Mouse (Mus musculus): ENCODE data around the gene Cxcl17. TPM values are rescaled to one million over a fixed set of nuclear protein-coding genes. Genes with fewer than 3 reads are reported as not detected.

The Cxcl17 gene
- polyA plus RNA-seq, 1 experiment from 2014 or later = 1.1 TPM

DNA sequence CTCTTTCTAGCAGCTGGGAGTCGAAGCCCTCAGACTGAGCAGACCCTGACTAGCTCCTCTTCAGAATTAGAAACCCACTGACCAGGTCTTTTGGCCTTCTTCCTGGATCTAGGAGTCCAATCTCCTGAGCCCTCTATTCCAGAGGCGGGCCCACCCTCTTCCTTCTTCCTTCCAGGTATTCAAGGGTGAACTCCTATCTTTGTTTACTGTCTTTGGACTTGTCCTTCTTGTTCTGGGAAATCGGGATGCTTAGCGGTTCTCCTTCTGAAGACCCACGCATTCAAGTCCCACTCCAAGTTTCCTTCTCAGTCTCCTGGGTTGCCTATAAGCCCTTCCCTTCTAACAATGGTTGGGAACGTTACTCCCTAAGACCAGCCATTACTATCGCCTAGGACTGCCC lies 23.8 kb downstream of the Cxcl17 start:
- no peak overlapping the region for H3K9ac ChIP-seq (ENCODE audit: low read depth, low read length)
- 82% methylated on average over 7 of the region's 7 CpGs for WGBS
- H3K27ac ChIP-seq (ENCODE audit: low read depth, low read length) = no peak overlapping the region
- peaks cover 12% of the 10 kb centered on the region for H3K36me3 ChIP-seq (ENCODE audit: control insufficient read depth, insufficient read depth, low read length)
- no peaks in the 10 kb centered on the region for H3K27me3 ChIP-seq (replicated peaks; ENCODE audit: control insufficient read depth, insufficient read depth, low read length)
- no peak for ATAC-seq
- no peak overlapping the region for H3K4me2 ChIP-seq (ENCODE audit: low read length)
- H3K4me3 ChIP-seq (ENCODE audit: low read length) = no peak overlapping the region
- peaks cover 26% of the 10 kb centered on the region for H3K4me1 ChIP-seq (ENCODE audit: control insufficient read depth, insufficient read depth, low read depth, low read length)
- no peaks in the 10 kb centered on the region for H3K9me3 ChIP-seq (ENCODE audit: control insufficient read depth, low read length)

DNA sequence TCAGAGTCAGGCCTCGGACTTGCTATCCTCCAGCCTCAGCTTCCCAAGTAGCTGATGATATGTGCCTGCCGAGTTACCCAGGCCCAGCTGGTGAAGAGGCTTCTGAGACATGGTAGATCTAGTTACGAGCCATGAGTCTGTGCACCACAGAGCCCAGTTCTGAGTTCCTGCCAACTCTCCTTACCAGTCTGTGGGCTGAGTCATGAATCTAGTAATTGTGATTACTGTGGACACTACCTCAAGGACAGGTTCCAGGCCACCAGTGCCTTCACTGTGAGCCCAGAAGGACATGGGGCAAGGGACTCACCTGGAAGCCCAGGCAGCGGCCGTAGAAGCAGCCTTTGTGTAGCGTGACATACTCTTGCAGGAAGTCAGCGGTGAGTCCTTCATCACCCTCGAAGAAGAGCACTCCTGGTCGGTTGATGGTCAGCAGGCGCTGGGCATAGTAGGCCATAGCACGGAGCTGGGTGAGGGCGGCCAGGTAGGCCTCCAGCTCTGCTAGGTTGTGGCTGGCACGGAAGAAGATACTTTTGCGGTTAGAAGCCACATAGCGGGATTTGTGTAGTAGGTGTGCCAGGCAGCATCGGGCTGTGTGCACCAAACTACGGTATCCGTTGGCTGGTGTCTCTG lies 24.8 kb downstream of the Cxcl17 start:
- Histone ChIP-seq H3K4me1 (ENCODE audit: control insufficient read depth, insufficient read depth, low read depth, low read length) (peaks cover 17% of the 10 kb centered on the region), H3K27ac (ENCODE audit: low read depth, low read length) (no peak overlapping the region), H3K27me3 (replicated peaks; ENCODE audit: control insufficient read depth, insufficient read depth, low read length) (no peaks in the 10 kb centered on the region), H3K9me3 (ENCODE audit: control insufficient read depth, low read length) (no peaks in the 10 kb centered on the region), H3K4me3 (ENCODE audit: low read length) (no peak overlapping the region), H3K36me3 (ENCODE audit: control insufficient read depth, insufficient read depth, low read length) (peaks cover 18% of the 10 kb centered on the region), H3K9ac (ENCODE audit: low read depth, low read length) (no peak overlapping the region), H3K4me2 (ENCODE audit: low read length) (no peak overlapping the region)
- WGBS = 97% methylated on average over 18 of the region's 18 CpGs
- no peak for ATAC-seq

DNA sequence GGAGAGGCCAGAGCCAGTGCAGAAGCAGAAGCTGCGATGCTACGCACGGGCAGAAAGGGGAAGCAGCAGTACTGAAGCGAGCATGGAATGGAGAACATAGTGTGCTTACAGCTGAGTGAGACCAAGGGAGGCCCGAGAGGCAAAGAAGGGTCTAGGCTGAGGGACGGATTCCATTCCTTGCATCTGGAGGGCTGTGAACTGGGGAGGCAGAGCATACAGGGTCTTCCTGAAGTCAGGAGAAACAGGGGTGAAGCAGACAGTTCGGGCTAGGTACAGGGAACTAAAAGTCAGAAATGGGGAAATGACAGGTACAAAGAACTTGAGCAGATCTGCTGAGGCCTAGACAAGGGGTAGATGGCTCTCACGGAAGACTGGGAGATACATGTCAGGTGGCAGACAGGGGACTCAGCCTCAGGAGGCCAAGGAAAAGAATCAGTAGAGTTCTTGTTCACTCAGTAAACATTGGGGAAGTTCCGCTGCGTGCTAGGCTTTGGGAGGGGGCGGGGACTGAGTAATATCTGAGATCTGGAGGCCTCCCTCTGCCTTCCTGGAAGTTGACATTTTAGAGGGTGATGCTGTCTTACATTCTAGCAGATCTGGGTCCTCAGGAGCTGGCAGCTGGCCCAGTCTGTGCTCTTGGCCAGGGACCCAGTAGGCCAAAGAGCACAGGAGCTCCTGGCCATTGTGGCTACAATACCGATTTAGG lies 26.7 kb downstream of the Cxcl17 start:
- no peak for ATAC-seq
- H3K9ac ChIP-seq (ENCODE audit: low read depth, low read length) = no peak overlapping the region
- 79% methylated on average over 12 of the region's 12 CpGs for WGBS
- H3K4me1 ChIP-seq (ENCODE audit: control insufficient read depth, insufficient read depth, low read depth, low read length) = peaks cover 13% of the 10 kb centered on the region
- H3K27ac ChIP-seq (ENCODE audit: low read depth, low read length) = peak overlapping the region; percentile 2; the same call in 1 of the 2 replicates
- H3K4me2 ChIP-seq (ENCODE audit: low read length) = no peak overlapping the region
- H3K36me3 ChIP-seq (ENCODE audit: control insufficient read depth, insufficient read depth, low read length) = peaks cover 19% of the 10 kb centered on the region
- H3K27me3 ChIP-seq (replicated peaks; ENCODE audit: control insufficient read depth, insufficient read depth, low read length) = no peaks in the 10 kb centered on the region
- no peaks in the 10 kb centered on the region for H3K9me3 ChIP-seq (ENCODE audit: control insufficient read depth, low read length)
- H3K4me3 ChIP-seq (ENCODE audit: low read length) = no peak overlapping the region

DNA sequence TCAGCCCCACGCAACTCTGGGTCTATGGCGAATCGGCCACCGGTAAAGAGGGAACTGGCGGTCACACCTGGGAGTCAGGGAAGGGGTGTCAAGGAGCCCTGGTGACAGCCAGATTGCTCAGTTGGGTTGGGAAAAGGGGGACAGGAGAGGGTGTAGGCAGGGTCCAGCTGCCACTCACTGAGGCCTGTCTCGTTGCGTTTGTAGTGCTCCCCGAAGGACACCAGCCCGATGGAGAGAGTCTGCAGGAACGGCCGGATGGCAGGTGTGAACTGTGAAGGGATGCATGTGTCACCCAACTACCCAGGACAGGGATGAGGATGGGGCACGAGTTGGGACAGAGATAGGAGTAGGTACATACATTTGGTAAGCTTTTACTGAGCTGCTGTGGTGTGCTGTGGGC lies 27.4 kb downstream of the Cxcl17 start:
- Histone ChIP-seq H3K27me3 (replicated peaks; ENCODE audit: control insufficient read depth, insufficient read depth, low read length) (no peaks in the 10 kb centered on the region), H3K4me2 (ENCODE audit: low read length) (no peak overlapping the region), H3K9me3 (ENCODE audit: control insufficient read depth, low read length) (no peaks in the 10 kb centered on the region), H3K9ac (ENCODE audit: low read depth, low read length) (no peak overlapping the region), H3K27ac (ENCODE audit: low read depth, low read length) (no peak overlapping the region), H3K4me3 (ENCODE audit: low read length) (no peak overlapping the region), H3K36me3 (ENCODE audit: control insufficient read depth, insufficient read depth, low read length) (peaks cover 19% of the 10 kb centered on the region), H3K4me1 (ENCODE audit: control insufficient read depth, insufficient read depth, low read depth, low read length) (peaks cover 11% of the 10 kb centered on the region)
- ATAC-seq = no peak
- 91% methylated on average over 12 of the region's 12 CpGs for WGBS

DNA sequence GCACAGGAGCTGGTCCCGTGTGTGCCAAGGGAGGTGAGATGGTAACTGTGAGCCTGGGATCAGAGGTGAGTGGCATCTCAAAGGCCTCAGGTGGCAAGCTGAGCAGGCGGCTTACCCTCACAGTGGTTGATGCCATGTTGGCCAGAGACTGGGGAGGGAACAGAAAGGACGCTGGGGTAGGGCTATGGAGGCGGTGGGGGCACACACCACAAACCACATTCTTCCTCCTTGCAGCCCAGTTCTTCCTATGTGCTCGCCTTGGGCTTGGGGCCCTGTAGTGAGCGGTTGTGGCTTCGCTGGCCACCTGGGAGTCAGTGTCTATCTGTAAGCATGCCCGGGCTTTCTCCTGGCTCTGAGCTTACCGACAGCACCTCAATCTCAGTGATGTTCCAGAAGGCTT lies 27.9 kb downstream of the Cxcl17 start:
- no peak overlapping the region for H3K4me3 ChIP-seq (ENCODE audit: low read length)
- WGBS = 90% methylated on average over 9 of the region's 9 CpGs
- no peaks in the 10 kb centered on the region for H3K9me3 ChIP-seq (ENCODE audit: control insufficient read depth, low read length)
- H3K27me3 ChIP-seq (replicated peaks; ENCODE audit: control insufficient read depth, insufficient read depth, low read length) = no peaks in the 10 kb centered on the region
- H3K4me2 ChIP-seq (ENCODE audit: low read length) = no peak overlapping the region
- ATAC-seq = no peak
- H3K27ac ChIP-seq (ENCODE audit: low read depth, low read length) = no peak overlapping the region
- H3K4me1 ChIP-seq (ENCODE audit: control insufficient read depth, insufficient read depth, low read depth, low read length) = peaks cover 9% of the 10 kb centered on the region
- H3K9ac ChIP-seq (ENCODE audit: low read depth, low read length) = no peak overlapping the region
- peaks cover 19% of the 10 kb centered on the region for H3K36me3 ChIP-seq (ENCODE audit: control insufficient read depth, insufficient read depth, low read length)

DNA sequence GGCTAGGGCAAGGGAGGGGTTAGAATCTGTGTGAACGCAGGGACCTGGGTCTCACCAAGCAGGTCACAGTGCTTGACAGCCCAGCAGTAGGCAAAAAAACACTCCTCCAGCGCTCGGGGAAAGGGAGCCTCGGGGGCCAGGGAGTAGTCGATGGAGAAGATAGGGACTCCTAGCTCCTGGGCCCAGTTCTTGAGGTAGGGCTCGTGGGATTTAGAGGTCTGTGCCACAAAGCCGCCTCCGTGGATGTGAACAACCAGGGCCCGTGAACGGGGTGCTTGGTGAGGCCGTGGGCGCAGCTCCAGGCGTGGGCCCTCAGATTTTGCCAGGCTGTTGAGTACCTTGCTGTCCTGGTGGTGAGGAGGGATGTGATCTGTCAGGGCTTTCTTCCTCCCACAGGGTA lies 28.4 kb downstream of the Cxcl17 start:
- H3K27ac ChIP-seq (ENCODE audit: low read depth, low read length) = no peak overlapping the region
- H3K4me2 ChIP-seq (ENCODE audit: low read length) = no peak overlapping the region
- no peak overlapping the region for H3K4me3 ChIP-seq (ENCODE audit: low read length)
- no peaks in the 10 kb centered on the region for H3K27me3 ChIP-seq (replicated peaks; ENCODE audit: control insufficient read depth, insufficient read depth, low read length)
- ATAC-seq = no peak
- no peak overlapping the region; the same call in 1 of the 2 replicates for H3K9ac ChIP-seq (ENCODE audit: low read depth, low read length)
- 87% methylated on average over 13 of the region's 13 CpGs for whole genome bisulfite sequencing
- H3K4me1 ChIP-seq (ENCODE audit: control insufficient read depth, insufficient read depth, low read depth, low read length) = peaks cover 10% of the 10 kb centered on the region
- peaks cover 19% of the 10 kb centered on the region for H3K36me3 ChIP-seq (ENCODE audit: control insufficient read depth, insufficient read depth, low read length)
- no peaks in the 10 kb centered on the region for H3K9me3 ChIP-seq (ENCODE audit: control insufficient read depth, low read length)

DNA sequence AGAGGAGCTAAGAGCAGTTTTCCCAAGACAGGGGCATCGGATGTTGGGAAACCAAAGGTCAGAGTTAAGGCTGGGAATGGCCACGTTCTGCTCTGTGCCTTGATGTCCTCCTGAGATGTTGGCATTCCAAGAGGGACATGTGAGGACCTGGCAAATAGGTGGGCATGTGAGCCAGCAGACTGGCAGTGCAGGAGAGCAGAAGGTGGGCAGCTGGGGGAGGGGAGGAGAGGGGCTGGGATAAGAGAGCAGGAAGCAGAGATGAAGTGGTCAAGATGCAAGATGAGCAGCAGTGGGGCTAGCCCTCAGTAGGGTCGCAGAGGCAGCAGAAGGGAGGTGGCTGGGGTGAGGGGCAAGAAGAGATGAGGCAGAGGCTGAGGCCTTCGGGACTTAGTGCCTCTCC lies 28.8 kb downstream of the Cxcl17 start:
- Histone ChIP-seq H3K4me1 (ENCODE audit: control insufficient read depth, insufficient read depth, low read depth, low read length) (peaks cover 11% of the 10 kb centered on the region), H3K4me2 (ENCODE audit: low read length) (no peak overlapping the region), H3K9me3 (ENCODE audit: control insufficient read depth, low read length) (no peaks in the 10 kb centered on the region), H3K27ac (ENCODE audit: low read depth, low read length) (no peak overlapping the region), H3K9ac (ENCODE audit: low read depth, low read length) (no peak overlapping the region), H3K36me3 (ENCODE audit: control insufficient read depth, insufficient read depth, low read length) (peaks cover 19% of the 10 kb centered on the region), H3K4me3 (ENCODE audit: low read length) (no peak overlapping the region), H3K27me3 (replicated peaks; ENCODE audit: control insufficient read depth, insufficient read depth, low read length) (no peaks in the 10 kb centered on the region)
- 81% methylated on average over 4 of the region's 4 CpGs for WGBS
- ATAC-seq = no peak

DNA sequence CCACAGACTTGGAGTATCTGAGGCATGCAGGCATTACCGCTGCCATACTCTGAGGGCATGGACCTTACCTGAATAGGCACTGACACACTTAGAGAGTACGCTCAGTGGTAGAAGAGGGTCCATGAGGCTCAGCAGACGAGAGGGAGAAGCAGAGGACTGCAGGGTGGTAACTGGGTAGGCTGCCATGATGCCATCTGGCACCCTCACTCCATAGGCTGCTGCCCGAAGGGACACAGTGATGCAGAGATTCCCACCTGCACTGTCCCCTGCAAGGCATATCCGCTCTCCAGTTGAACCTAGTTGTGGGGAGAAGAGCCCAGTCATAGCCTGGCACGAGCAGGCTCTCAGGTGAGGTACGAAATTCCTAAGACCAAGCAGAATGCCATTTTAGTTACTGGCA lies 29.3 kb downstream of the Cxcl17 start:
- no peak overlapping the region for H3K27ac ChIP-seq (ENCODE audit: low read depth, low read length)
- no peaks in the 10 kb centered on the region for H3K9me3 ChIP-seq (ENCODE audit: control insufficient read depth, low read length)
- H3K9ac ChIP-seq (ENCODE audit: low read depth, low read length) = no peak overlapping the region
- H3K4me3 ChIP-seq (ENCODE audit: low read length) = no peak overlapping the region
- no peaks in the 10 kb centered on the region for H3K27me3 ChIP-seq (replicated peaks; ENCODE audit: control insufficient read depth, insufficient read depth, low read length)
- H3K4me1 ChIP-seq (ENCODE audit: control insufficient read depth, insufficient read depth, low read depth, low read length) = peaks cover 11% of the 10 kb centered on the region
- WGBS = 89% methylated on average over 7 of the region's 7 CpGs
- ATAC-seq = no peak
- H3K4me2 ChIP-seq (ENCODE audit: low read length) = no peak overlapping the region
- peaks cover 19% of the 10 kb centered on the region for H3K36me3 ChIP-seq (ENCODE audit: control insufficient read depth, insufficient read depth, low read length)

DNA sequence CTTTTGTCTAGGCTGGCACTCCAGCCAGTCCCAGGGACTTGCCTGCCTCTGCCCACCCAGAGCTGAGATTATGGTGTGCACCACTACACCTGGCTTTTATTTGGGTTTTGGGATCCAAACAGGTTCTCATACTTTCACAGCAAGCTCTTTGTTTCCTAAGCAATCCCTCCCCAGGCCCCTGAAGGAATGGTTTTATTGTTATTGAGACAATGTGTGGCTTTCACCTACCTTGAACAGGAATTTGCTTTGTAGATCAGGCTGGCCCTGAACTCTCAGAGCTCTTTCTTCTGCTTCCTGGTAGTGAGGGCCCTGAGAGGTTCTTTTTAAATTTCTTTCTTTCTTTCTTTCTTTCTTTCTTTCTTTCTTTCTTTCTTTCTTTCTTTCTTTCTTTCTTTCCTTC lies 30.1 kb downstream of the Cxcl17 start:
- no peak overlapping the region for H3K9ac ChIP-seq (ENCODE audit: low read depth, low read length)
- peaks cover 11% of the 10 kb centered on the region for H3K4me1 ChIP-seq (ENCODE audit: control insufficient read depth, insufficient read depth, low read depth, low read length)
- no peak for ATAC-seq
- H3K27ac ChIP-seq (ENCODE audit: low read depth, low read length) = no peak overlapping the region
- H3K27me3 ChIP-seq (replicated peaks; ENCODE audit: control insufficient read depth, insufficient read depth, low read length) = no peaks in the 10 kb centered on the region
- H3K4me2 ChIP-seq (ENCODE audit: low read length) = no peak overlapping the region
- H3K4me3 ChIP-seq (ENCODE audit: low read length) = no peak overlapping the region
- H3K9me3 ChIP-seq (ENCODE audit: control insufficient read depth, low read length) = no peaks in the 10 kb centered on the region
- H3K36me3 ChIP-seq (ENCODE audit: control insufficient read depth, insufficient read depth, low read length) = peaks cover 13% of the 10 kb centered on the region

Measured in hindbrain, embryonic 16.5 days (tissue).